ENCODE assay signal across 31 mouse cellular contexts in genomic region chr10:116982526-116982925, GRCm38 (mm10). TPM values are rescaled to one million over a fixed set of nuclear protein-coding genes. Genes with fewer than 3 reads are reported as not detected.
A peak's percentile ranks its signal among the peaks of the same experiment; 100 is the strongest.
DNase-seq lines count a peak whose midpoint lies in the region; ATAC-seq and TF ChIP-seq lines count a peak whose summit lies in the region.
"Had no signal": no experiment of that assay in that cellular context is flagged by ENCODE, and none has a peak within 500 bp of the region (broad histone marks: within the 10 kb centered on the region; RNA-seq: fewer than 3 reads in every experiment).

No protein-coding gene starts in this region.

- no peak overlapping the region for H3ac ChIP-seq in myocyte (ENCODE audit: control insufficient read depth, insufficient read length)

- WGBS in kidney, embryonic 14.5 days, result 77% methylated on average over 4 of the region's 4 CpGs
- WGBS in forebrain, embryonic 14.5 days, result 80% methylated on average over 3 of the region's 4 CpGs

- H3K9me3 ChIP-seq in kidney, embryonic 14.5 days (ENCODE audit: control insufficient read depth, low read length), result no peaks in the 10 kb centered on the region
- no peaks in the 10 kb centered on the region for H3K9me3 ChIP-seq in forebrain, embryonic 14.5 days (replicated peaks; ENCODE audit: control insufficient read depth, low read length)
- H3K9me3 ChIP-seq: embryonic facial prominence, embryonic 12.5 days; embryonic facial prominence, embryonic 15.5 days; forebrain, embryonic 12.5 days; G1E; hindbrain, embryonic 10.5 days; hindbrain, embryonic 13.5 days; intestine, embryonic 15.5 days had no signal

- no peak overlapping the region for H3K4me3 ChIP-seq in kidney, embryonic 14.5 days (ENCODE audit: low read length)
- H3K4me3 ChIP-seq in myocyte, result no peak overlapping the region
- H3K4me3 ChIP-seq in forebrain, embryonic 14.5 days (ENCODE audit: low read depth, low read length), result no peak overlapping the region
- H3K4me3 ChIP-seq: embryonic facial prominence, embryonic 12.5 days; embryonic facial prominence, embryonic 15.5 days; erythroblast, embryonic 14.5 days; forebrain, embryonic 12.5 days; hindbrain, embryonic 10.5 days; hindbrain, embryonic 13.5 days; intestine, embryonic 15.5 days had no signal

- no peaks in the 10 kb centered on the region for H3K27me3 ChIP-seq in kidney, embryonic 14.5 days (ENCODE audit: control insufficient read depth, insufficient read depth, low read length)
- H3K27me3 ChIP-seq in myocyte (ENCODE audit: control insufficient read depth, insufficient read depth, insufficient read length), result no peaks in the 10 kb centered on the region
- H3K27me3 ChIP-seq in forebrain, embryonic 14.5 days (replicated peaks; ENCODE audit: control insufficient read depth, insufficient read depth, low read length), result no peaks in the 10 kb centered on the region
- H3K27me3 ChIP-seq: CH12.LX; embryonic facial prominence, embryonic 12.5 days; embryonic facial prominence, embryonic 15.5 days; forebrain, embryonic 12.5 days; hindbrain, embryonic 13.5 days; intestine, embryonic 15.5 days had no signal

- no peak overlapping the region for H3K9ac ChIP-seq in kidney, embryonic 14.5 days (ENCODE audit: low read depth, low read length)
- no peak overlapping the region for H3K9ac ChIP-seq in forebrain, embryonic 14.5 days (ENCODE audit: low read length)
- H3K9ac ChIP-seq: embryonic facial prominence, embryonic 12.5 days; embryonic facial prominence, embryonic 15.5 days; forebrain, embryonic 12.5 days; hindbrain, embryonic 13.5 days; intestine, embryonic 15.5 days had no signal

- ATAC-seq in kidney, embryonic 14.5 days (ENCODE audit: low FRiP score, low TSS enrichment), result 0 out of 2 replicates have a peak, but pooled peaks have one; percentile 24
- ATAC-seq in forebrain, embryonic 14.5 days, result no peak
- ATAC-seq: activated CD4-positive, CD25-positive, alpha-beta regulatory T cell, adult 4 months; forebrain, embryonic 16.5 days; hindbrain, embryonic 16.5 days; intestine, embryonic 15.5 days had no signal

- TF ChIP-seq POLR2A in myocyte (IDR thresholded peaks at IDR 0.05; ENCODE audit: insufficient read length, low read depth), result no peak

- no peaks in the 10 kb centered on the region for H3K79me2 ChIP-seq in myocyte (ENCODE audit: control insufficient read depth, insufficient read depth)

- H3K4me1 ChIP-seq in kidney, embryonic 14.5 days (ENCODE audit: control insufficient read depth, insufficient read depth, low read length), result 0 out of 2 replicates have a peak, but pooled peaks cover 6% of the 10 kb centered on the region
- peaks cover 4% of the 10 kb centered on the region; the same call in 1 of the 2 replicates for H3K4me1 ChIP-seq in forebrain, embryonic 14.5 days (ENCODE audit: control insufficient read depth, insufficient read depth, low read length)
- H3K4me1 ChIP-seq: embryonic facial prominence, embryonic 15.5 days; intestine, embryonic 15.5 days had no signal

- no peak overlapping the region for H3K27ac ChIP-seq in kidney, embryonic 14.5 days (ENCODE audit: low read depth, low read length)
- no peak overlapping the region for H3K27ac ChIP-seq in forebrain, embryonic 14.5 days (ENCODE audit: low read depth, low read length)
- H3K27ac ChIP-seq: embryonic facial prominence, embryonic 12.5 days; embryonic facial prominence, embryonic 15.5 days; forebrain, embryonic 12.5 days; hindbrain, embryonic 10.5 days; hindbrain, embryonic 13.5 days; intestine, embryonic 15.5 days had no signal

- DNase-seq in kidney, adult 8-10 months, result no peak
- peak; percentile 62 for DNase-seq in Muller cell, postnatal 12 days (ENCODE audit: inconsistent ontology term)
- no peak for DNase-seq in forebrain, embryonic 14.5 days (ENCODE audit: low spot score)
- DNase-seq in ovary, adult 18-20 months (ENCODE audit: low spot score), result no peak
- DNase-seq: adrenal gland, adult 8-10 months; adrenal gland, postnatal 25 days; B cell, adult 2 months; cerebellum, adult 2 months; cerebellum, adult 9-11 months; cerebellum, postnatal 25 days; gastrocnemius, postnatal 10 days; gastrocnemius, postnatal 36 days; heart, postnatal 36 days; kidney, adult 11 months had no signal

- H3K36me3 ChIP-seq in kidney, embryonic 14.5 days (ENCODE audit: control insufficient read depth, insufficient read depth, low read length), result no peaks in the 10 kb centered on the region
- no peaks in the 10 kb centered on the region for H3K36me3 ChIP-seq in myocyte (ENCODE audit: control insufficient read depth, insufficient read depth)
- H3K36me3 ChIP-seq in forebrain, embryonic 14.5 days (ENCODE audit: control insufficient read depth, insufficient read depth, low read length), result no peaks in the 10 kb centered on the region
- H3K36me3 ChIP-seq: embryonic facial prominence, embryonic 12.5 days; embryonic facial prominence, embryonic 15.5 days; forebrain, embryonic 12.5 days; G1E; hindbrain, embryonic 10.5 days; hindbrain, embryonic 13.5 days; intestine, embryonic 15.5 days had no signal

- H3K4me2 ChIP-seq in kidney, embryonic 14.5 days (replicated peaks; ENCODE audit: low read depth, low read length), result no peak overlapping the region
- H3K4me2 ChIP-seq in myocyte (ENCODE audit: low read depth), result peak overlapping the region; percentile 46
- H3K4me2 ChIP-seq in forebrain, embryonic 14.5 days (ENCODE audit: low read length), result no peak overlapping the region
- H3K4me2 ChIP-seq: embryonic facial prominence, embryonic 12.5 days; embryonic facial prominence, embryonic 15.5 days; forebrain, embryonic 12.5 days; heart, embryonic 11.5 days; hindbrain, embryonic 13.5 days; intestine, embryonic 15.5 days had no signal

TF ChIP-seq in myocyte, 11 proteins besides CTCF, POLR2A, EP300 and RAD21:
- TF ChIP-seq MYOG (IDR thresholded peaks at IDR 0.05; ENCODE audit: control insufficient read depth in 1 of 3, insufficient read depth in 1 of 3, insufficient read length in 2 of 3, low read depth in 2 of 3) (no peak), REST (IDR thresholded peaks at IDR 0.05; ENCODE audit: insufficient read depth, insufficient read length) (no peak), TCF12 (IDR thresholded peaks at IDR 0.05; ENCODE audit: insufficient read depth, poor library complexity, severe bottlenecking) (no peak), MYOD1 (IDR thresholded peaks at IDR 0.05; ENCODE audit: control insufficient read depth in 1 of 3, insufficient read length in 2 of 3, low read depth in 2 of 3) (no peak), TCF3 (IDR thresholded peaks at IDR 0.05; ENCODE audit: insufficient read length, low read depth) (no peak), SRF (IDR thresholded peaks at IDR 0.05; ENCODE audit: control insufficient read depth, insufficient read length, low read depth) (no peak), POLR2AphosphoS2 (IDR thresholded peaks at IDR 0.05; ENCODE audit: insufficient read length, low read depth) (no peak), USF1 (IDR thresholded peaks at IDR 0.05; ENCODE audit: low read depth) (no peak), MAX (IDR thresholded peaks at IDR 0.05; ENCODE audit: low read depth) (no peak), E2F4 (IDR thresholded peaks at IDR 0.05; ENCODE audit: insufficient read depth) (no peak), CEBPB (IDR thresholded peaks at IDR 0.05; ENCODE audit: insufficient read depth, poor library complexity, severe bottlenecking) (no peak)

RNA-seq across cellular contexts. Expression of gene Best3, which starts 3.6 kb away (rescaled TPM):
- polyA plus RNA-seq in kidney, embryonic 14.5 days (2014; fragmentation: Nextera tagmentation; extraction: Ambion mirVana), result not detected in 2 replicates
- polyA plus RNA-seq in myocyte (2012; fragmentation: generic; extraction: Trizol), result 1.4 TPM
- polyA plus RNA-seq in forebrain, embryonic 14.5 days (2014; fragmentation: Nextera tagmentation; extraction: Ambion mirVana), result 0.10 TPM in 1 of 2 replicates, not detected in the other
- polyA plus RNA-seq: activated CD4-positive, CD25-positive, alpha-beta regulatory T cell, adult 4 months; erythroblast, embryonic 14.5 days; forebrain, embryonic 16.5 days; G1E; hindbrain, embryonic 10.5 days; intestine, embryonic 15.5 days had no signal

RNA-seq across cellular contexts. Expression of gene Gm10271, which starts 10.1 kb away (rescaled TPM):
- polyA plus RNA-seq in kidney, embryonic 14.5 days (2014; fragmentation: Nextera tagmentation; extraction: Ambion mirVana), result not detected in 2 replicates
- polyA plus RNA-seq in myocyte (2012; fragmentation: generic; extraction: Trizol), result not detected
- not detected in 2 replicates for polyA plus RNA-seq in forebrain, embryonic 14.5 days (2014; fragmentation: Nextera tagmentation; extraction: Ambion mirVana)
- polyA plus RNA-seq: activated CD4-positive, CD25-positive, alpha-beta regulatory T cell, adult 4 months; cerebellum, adult 2 months; embryonic facial prominence, embryonic 12.5 days; embryonic facial prominence, embryonic 15.5 days; erythroblast, embryonic 14.5 days; forebrain, embryonic 12.5 days; forebrain, embryonic 16.5 days; G1E; heart, embryonic 11.5 days; heart, embryonic 14.5 days; heart, postnatal 0 days; hindbrain, embryonic 10.5 days; hindbrain, embryonic 13.5 days; hindbrain, embryonic 16.5 days; intestine, embryonic 15.5 days had no signal

RNA-seq across cellular contexts. Expression of gene Rab3ip, which starts 32.0 kb away (rescaled TPM):
- polyA plus RNA-seq in kidney, embryonic 14.5 days (2014; fragmentation: Nextera tagmentation; extraction: Ambion mirVana), result 71.4 and 102 TPM in 2 replicates
- polyA plus RNA-seq in myocyte (2012; fragmentation: generic; extraction: Trizol), result 29.1 TPM
- 37.3 and 42.8 TPM in 2 replicates for polyA plus RNA-seq in forebrain, embryonic 14.5 days (2014; fragmentation: Nextera tagmentation; extraction: Ambion mirVana)
